Mouse (Mus musculus): ENCODE data around the gene Rab3gap1.

- no peak for TF ChIP-seq CTCF (IDR thresholded peaks at IDR 0.05; ENCODE audit: borderline replicate concordance, insufficient read depth, low read depth, low read length)
- no peak for TF ChIP-seq POLR2A (IDR thresholded peaks at IDR 0.05; ENCODE audit: borderline replicate concordance, insufficient read depth, low read length)
These were observed 120.8 kb downstream of the Rab3gap1 start for GRCm38 (mm10) chr1:127989387-127989786.
